Mouse (Mus musculus) cerebellum, adult (tissue): Measurements from ENCODE around the gene Gphb5.
"Not testable (repeated sequence)": the region's sequence is repeated elsewhere in the genome, so short reads cannot be mapped to it uniquely, and the experiment has no call there.

Source experiments
- ATAC-seq: cut with Nextera tagmentation; 2 replicates; pipeline ENCODE4 v1.9.2; 2017; ENCODE audit warnings: mild to moderate bottlenecking, moderate library complexity, mixed read lengths; ENCODE audit not compliant: insufficient number of reproducible peaks, low FRiP score, low TSS enrichment

Gene Gphb5

DNA sequence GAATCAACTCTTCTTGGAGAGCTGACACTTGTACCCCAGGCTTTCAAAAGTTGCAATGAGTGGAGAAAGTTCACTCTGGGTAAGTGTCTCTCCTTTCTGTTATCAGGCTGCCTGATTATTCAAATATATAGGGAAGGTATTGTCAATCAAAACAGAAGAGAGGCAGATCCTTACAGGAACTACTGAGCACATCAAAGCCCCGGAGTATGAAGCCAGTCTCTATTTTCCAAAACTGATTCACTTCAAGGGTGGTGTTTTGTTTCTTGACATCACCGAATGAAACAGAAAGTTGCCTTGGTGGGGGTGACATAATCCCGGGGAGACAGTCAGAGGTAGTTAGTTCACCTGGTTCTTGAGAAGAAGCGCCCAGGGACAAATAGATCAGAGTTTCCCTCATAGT lies at the start of gene Gphb5:
TSS of gene Gphb5 (minus strand) at position 101 of the 400 bp plus-strand sequence.
- no peak for ATAC-seq

DNA sequence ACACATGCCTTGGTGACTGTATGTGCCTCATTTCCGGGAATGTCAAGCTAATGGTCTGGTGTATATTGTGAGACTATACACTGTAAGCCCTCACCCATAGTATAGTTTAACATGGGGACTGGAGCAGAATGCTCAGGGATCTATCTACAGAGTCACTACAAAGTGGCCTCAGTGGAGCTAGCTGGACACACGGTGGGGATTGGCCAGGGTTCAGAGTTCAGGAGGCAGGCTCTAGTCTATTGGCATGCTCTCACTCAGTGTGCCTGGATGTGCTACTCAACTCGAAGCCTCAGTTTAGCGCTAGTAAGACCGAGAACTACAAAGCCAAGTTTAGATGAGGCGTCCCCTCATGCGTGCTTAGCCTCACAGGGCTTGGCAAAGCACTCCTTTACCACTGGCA lies 49.6 kb upstream of the Gphb5 start:
- ATAC-seq: no peak

DNA sequence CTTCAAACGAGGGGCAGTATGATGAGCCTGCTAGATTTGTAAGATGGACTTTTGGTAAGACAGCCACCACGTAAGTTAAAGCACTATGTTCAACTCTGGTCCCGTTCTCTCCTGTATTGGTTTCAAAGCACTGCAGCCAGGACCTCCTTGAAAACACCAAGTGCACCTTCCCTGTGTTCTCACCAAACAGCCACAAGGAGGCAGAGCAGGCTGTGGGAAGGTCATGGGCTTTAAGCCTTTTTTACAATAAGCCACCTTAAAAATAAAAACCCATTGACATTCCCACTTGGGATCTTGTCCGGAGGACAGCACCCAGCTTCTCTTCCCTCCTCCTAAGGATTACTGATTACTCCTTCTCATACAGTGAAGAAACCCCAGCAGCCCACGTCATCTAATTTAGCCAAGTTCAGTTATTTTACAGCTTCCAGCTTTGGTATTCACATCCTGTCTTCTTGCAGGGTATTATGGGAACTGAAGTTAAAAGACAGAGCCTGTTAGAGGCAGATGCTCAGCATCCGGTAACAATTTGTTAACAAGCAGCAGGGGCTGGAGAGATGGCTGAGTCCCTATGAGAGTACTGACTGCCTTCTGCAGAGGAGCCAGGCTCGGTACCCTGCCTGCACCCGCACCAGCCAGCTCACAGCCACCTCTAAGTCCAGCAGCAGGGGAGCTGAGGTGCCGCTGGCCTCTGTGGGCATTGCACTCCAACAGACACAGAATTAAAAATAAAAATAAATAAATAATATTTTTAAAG lies 47.6 kb upstream of the Gphb5 start:
- peak; percentile 26; the same call in 1 of the 2 replicates for ATAC-seq

- ATAC-seq: peak; percentile 93
These were observed 44.0 kb upstream of the Gphb5 start for GRCm38 (mm10) chr12:75460561-75460960.

DNA sequence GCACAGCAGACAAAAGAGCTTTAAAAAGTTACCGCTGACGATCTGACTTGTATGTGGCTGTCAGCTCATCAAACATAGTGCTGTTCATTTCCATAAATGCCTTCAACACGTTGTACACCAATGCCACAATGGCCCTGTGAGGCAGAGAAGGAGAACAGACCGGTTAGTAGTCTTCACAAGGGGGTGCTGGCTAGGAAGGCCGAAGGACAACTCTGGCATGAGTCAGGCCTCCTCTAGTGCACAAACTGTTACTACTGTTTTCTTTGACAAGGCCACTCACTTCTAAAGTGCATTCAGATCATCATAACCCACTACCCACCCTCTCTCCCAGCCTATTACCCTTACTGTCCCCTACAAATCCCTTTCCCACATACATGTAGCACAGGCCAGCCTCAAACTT lies 43.1 kb upstream of the Gphb5 start:
- ATAC-seq: no peak

GRCm38 (mm10) chr12:75453441-75453840 lies 36.9 kb upstream of the Gphb5 start:
- no peak for ATAC-seq

- ATAC-seq: no peak
These were observed 36.4 kb upstream of the Gphb5 start for GRCm38 (mm10) chr12:75453027-75453426.

GRCm38 (mm10) chr12:75450592-75450991 lies 34.0 kb upstream of the Gphb5 start:
- ATAC-seq: no peak

- no peak for ATAC-seq
These were observed 33.4 kb upstream of the Gphb5 start for GRCm38 (mm10) chr12:75450011-75450410.

- ATAC-seq: no peak
These were observed 32.9 kb upstream of the Gphb5 start for GRCm38 (mm10) chr12:75449475-75449966.

GRCm38 (mm10) chr12:75448921-75449320 lies 32.3 kb upstream of the Gphb5 start:
- no peak for ATAC-seq

GRCm38 (mm10) chr12:75446245-75446644 lies 29.7 kb upstream of the Gphb5 start:
- no peak for ATAC-seq

- not testable (repeated sequence) for ATAC-seq
These were observed 15.8 kb upstream of the Gphb5 start for GRCm38 (mm10) chr12:75432400-75432799.

- no peak for ATAC-seq
These were observed 13.3 kb upstream of the Gphb5 start for GRCm38 (mm10) chr12:75429685-75430396.

- no peak for ATAC-seq
These were observed 12.1 kb upstream of the Gphb5 start for GRCm38 (mm10) chr12:75428719-75429118.

- ATAC-seq: no peak
These were observed 9.3 kb upstream of the Gphb5 start for GRCm38 (mm10) chr12:75425882-75426281.

DNA sequence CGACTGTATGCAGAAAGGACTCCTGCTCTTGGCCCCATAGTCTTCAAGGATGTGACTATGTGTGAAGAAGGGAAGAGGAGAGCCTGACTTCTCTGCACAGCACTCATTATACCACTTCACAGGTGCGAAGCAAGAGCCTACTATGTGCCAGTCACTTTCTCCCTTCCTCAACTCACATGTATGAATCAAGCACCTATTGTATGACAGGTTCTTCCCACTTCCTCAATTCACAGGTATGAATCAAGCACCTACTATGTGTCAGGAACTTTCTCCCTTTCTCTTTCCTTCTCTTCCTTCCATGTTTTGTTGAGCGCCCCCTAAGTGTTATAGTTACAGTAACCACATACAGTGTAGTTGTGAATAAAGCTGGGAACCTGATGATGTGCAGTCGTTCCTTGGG lies 8.2 kb upstream of the Gphb5 start:
- ATAC-seq: no peak

GRCm38 (mm10) chr12:75424359-75424758 lies 7.8 kb upstream of the Gphb5 start:
- ATAC-seq: no peak

DNA sequence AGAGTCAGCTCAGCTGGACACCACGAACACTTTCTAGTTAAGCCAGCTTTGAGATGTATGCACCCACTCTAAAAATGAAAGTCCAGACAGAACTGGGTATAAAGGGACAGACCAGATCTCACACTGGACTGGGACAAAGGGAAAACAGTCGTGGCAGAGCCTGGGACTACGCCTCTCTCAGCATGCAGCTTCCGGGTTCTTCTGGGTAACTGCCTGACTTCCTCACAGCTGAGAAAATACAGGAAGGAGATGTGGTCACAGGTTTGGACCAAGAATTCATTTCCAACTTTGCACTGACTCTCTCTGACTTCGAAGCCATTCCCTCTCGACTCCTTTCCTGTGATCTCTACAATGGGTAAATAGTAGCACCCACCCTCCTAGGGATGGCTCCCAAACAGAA lies 1.6 kb downstream of the Gphb5 start:
- no peak for ATAC-seq

- ATAC-seq: no peak
These were observed 3.6 kb downstream of the Gphb5 start for GRCm38 (mm10) chr12:75412964-75413363.

DNA sequence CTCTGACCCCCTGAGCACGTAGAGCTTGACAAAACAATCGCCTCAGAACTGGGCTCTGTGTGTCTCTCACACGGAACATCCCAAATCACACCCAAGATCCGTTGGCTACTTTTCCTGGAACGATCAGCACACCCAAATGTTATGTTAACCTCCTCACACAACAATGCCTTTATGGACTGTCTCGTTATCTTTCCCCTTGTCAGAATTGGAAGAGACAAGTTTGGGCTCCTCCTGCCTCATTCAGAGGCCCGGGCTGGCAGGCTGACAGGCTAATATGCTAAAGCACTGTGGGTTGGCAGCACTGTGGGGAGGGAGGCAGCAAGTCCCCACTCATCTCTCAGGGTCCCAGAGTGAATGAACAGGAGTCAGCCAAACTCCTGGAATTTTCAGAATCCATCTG lies 19.5 kb downstream of the Gphb5 start:
- ATAC-seq: no peak

- ATAC-seq: no peak
These were observed 20.0 kb downstream of the Gphb5 start for GRCm38 (mm10) chr12:75396616-75397015.
